Mouse (Mus musculus): ENCODE measurements around the gene Lig3.

DNA sequence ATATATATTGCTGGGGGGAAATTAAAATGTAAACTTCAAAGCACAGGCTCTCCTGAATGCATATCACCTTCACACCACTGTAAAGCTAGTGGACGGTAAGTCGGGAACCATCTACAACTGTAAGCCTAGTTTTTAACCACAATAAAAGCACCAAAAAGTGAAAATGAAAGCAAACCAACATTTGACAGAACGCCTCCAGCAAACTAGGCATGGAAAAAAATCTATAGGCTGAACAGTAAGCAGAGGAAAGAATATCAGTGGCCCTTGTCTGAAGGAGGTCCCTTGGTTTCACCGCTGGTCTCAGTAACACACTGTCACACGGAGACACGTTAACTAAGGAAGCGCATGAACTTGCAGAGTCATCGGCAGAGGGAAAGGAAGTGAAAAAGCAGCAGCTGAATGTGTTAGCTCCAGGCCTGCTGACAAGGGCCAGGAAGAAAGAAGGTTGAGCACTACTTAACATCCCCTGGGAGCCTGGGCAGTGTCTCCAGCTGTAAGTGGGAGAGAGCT is 34.0 kb upstream of the Lig3 start:
- peak; percentile 46; the same call in 1 of the 2 replicates for TF ChIP-seq HCFC1 (IDR thresholded peaks at IDR 0.05; ENCODE audit: low read depth, low read length)
- no peak for TF ChIP-seq PAX5 (IDR thresholded peaks at IDR 0.05; ENCODE audit: low read length)
- no peak for TF ChIP-seq CTCF (conservative IDR thresholded peaks at IDR 0.05 in 1 of 2, IDR thresholded peaks at IDR 0.05 in 1 of 2; ENCODE audit: low read depth in 2 of 2, low read length in 2 of 2)
- peak; percentile 55; the same call in 1 of the 2 replicates for TF ChIP-seq BHLHE40 (IDR thresholded peaks at IDR 0.05; ENCODE audit: low read depth, low read length)
- peak; percentile 83 for TF ChIP-seq TCF12 (IDR thresholded peaks at IDR 0.05; ENCODE audit: low read depth, low read length)
- TF ChIP-seq NRF1 (IDR thresholded peaks at IDR 0.05; ENCODE audit: low read depth, low read length), result peak; percentile 27; the same call in 1 of the 2 replicates
- peak; percentile 57; the same call in 1 of the 2 replicates for TF ChIP-seq MYC (IDR thresholded peaks at IDR 0.05; ENCODE audit: low read depth, low read length)
- peak; percentile 63; the same call in 1 of the 2 replicates for TF ChIP-seq MEF2A (IDR thresholded peaks at IDR 0.05; ENCODE audit: borderline replicate concordance, low read depth, low read length)
- peak; percentile 78; the same call in 1 of the 2 replicates for TF ChIP-seq MXI1 (IDR thresholded peaks at IDR 0.05; ENCODE audit: low read depth, low read length)

Measured in CH12.LX (cell line).